Mouse (Mus musculus) neural tube, embryonic 12.5 days (tissue): ENCODE results near the gene Rnaseh2b. TPM values are rescaled to one million over a fixed set of nuclear protein-coding genes. Genes with fewer than 3 reads are reported as not detected.

ENCODE experiments used
- ATAC-seq: fragments of 200-750 bp; cut with Nextera tagmentation; 2 replicates; pipeline ENCODE4 v1.8.0; 2017; ENCODE audit warnings: low read depth, mild to moderate bottlenecking, moderate TSS enrichment, moderate library complexity; ENCODE audit not compliant: low FRiP score
- H3K27ac ChIP-seq: fragments of 300-500 bp; sonication (generic); 2 replicates; pipeline ENCODE4 v1.5.1; 2016
- H3K27me3 ChIP-seq: fragments of 300-500 bp; sonication (generic); replicated peaks from 2 replicates; pipeline ENCODE4 v1.6.1; 2016; ENCODE audit warnings: mild to moderate bottlenecking
- H3K36me3 ChIP-seq: fragments of 300-500 bp; sonication (generic); 2 replicates; pipeline ENCODE4 v1.6.1; 2016; ENCODE audit warnings: mild to moderate bottlenecking
- H3K4me1 ChIP-seq: fragments of 300-500 bp; sonication (generic); 2 replicates; pipeline ENCODE4 v1.6.1; 2016
- H3K4me2 ChIP-seq: fragments of 300-500 bp; sonication (generic); replicated peaks from 2 replicates; pipeline ENCODE4 v1.6.1; 2016; ENCODE audit warnings: mild to moderate bottlenecking
- H3K4me3 ChIP-seq: fragments of 300-500 bp; sonication (generic); 2 replicates; pipeline ENCODE4 v1.5.1; 2016
- H3K9ac ChIP-seq: fragments of 300-500 bp; sonication (generic); 2 replicates; pipeline ENCODE4 v1.6.1; 2016; ENCODE audit warnings: mild to moderate bottlenecking
- H3K9me3 ChIP-seq: fragments of 300-500 bp; sonication (generic); 2 replicates; pipeline ENCODE4 v1.6.1; 2016; ENCODE audit warnings: mild to moderate bottlenecking
- whole genome bisulfite sequencing: fragments of 180-500 bp; shearing (Covaris S2); methylation state at CpG from one replicate; pipeline ENCODE4 v1.1.7; 2016; 5-methylcytosine and 5-hydroxymethylcytosine counted together
- polyA plus RNA-seq: library from polyadenylated mRNA; unstranded; fragments of >200 nt; fragmentation: Nextera tagmentation; extraction: Ambion mirVana; gene quantifications from 2 replicates; pipeline ENCODE4 v1.2.1, GENCODE M21; 2016

The Rnaseh2b gene
- polyA plus RNA-seq, 1 experiment from 2014 or later: 49.1 TPM

DNA sequence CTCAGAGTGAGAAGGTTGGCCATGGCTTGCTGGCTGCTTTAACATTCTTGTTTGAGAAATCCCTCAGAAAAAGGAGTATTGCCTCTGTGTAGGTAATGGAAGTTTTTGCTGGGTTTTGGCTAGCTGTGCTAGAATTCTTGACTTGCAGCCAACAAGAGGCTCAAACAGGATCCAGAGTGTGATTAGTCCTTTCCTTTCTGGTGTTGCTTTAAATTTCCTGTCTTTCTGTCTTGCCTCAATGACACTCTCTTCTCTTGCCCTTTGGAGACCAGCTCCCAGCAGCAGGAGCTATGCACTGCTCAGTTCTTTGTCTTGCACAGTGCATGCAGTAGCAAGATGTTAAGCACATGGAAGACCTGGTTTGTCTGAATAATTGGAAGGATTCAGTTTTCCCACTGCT, 83.3 kb downstream of the Rnaseh2b start:
- no peaks in the 10 kb centered on the region for H3K4me1 ChIP-seq
- peaks cover 3% of the 10 kb centered on the region; the same call in 1 of the 2 replicates for H3K36me3 ChIP-seq
- no peak for ATAC-seq
- H3K27me3 ChIP-seq: no peaks in the 10 kb centered on the region
- no peak overlapping the region for H3K4me2 ChIP-seq
- no peak overlapping the region for H3K27ac ChIP-seq
- H3K4me3 ChIP-seq: no peak overlapping the region
- no peak overlapping the region for H3K9ac ChIP-seq
- no peaks in the 10 kb centered on the region for H3K9me3 ChIP-seq

DNA sequence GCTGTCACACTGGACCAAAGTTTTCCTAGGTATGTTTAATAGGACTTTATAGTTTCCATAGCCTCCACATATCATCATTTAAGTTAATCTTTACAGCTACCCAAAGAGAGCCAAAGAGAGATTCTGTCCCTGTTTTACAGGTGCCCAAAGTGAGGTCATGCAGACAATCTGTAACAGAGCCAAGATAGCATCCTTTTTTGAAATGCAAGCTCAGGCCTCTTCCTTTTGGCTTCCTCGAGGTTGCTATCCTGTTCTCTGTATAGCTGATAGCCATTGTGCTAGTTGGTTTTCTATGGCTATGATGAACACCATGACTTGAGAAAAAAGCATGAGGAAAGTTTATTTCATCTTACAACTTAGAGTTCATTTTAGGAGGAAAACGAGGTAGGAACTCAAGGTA, 83.7 kb downstream of the Rnaseh2b start:
- Histone ChIP-seq H3K27me3 (no peaks in the 10 kb centered on the region), H3K9me3 (no peaks in the 10 kb centered on the region), H3K4me2 (no peak overlapping the region), H3K4me3 (no peak overlapping the region), H3K4me1 (no peaks in the 10 kb centered on the region), H3K27ac (no peak overlapping the region), H3K36me3 (peaks cover 3% of the 10 kb centered on the region; the same call in 1 of the 2 replicates), H3K9ac (no peak overlapping the region)
- no peak for ATAC-seq
- 93% methylated on average over 2 of the region's 2 CpGs for WGBS

DNA sequence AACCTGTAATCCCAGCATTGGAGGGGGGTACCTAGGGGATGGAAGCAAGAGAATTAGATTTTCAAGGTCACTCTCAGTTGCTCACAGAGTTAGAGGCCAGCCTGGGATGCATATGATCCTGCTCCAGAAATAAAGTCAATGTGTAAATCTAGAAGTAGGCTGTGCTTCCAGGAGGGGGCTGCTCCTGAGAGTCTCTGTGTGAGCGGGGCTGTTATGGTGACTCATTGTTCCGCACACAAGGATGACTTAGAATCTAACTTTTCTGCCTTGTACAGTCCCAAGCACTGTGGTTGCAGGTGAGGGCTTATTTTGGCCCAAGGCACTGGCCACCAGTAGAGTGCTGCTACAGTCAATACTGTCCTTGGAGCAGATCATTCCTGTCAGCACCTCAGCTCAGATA, 87.0 kb downstream of the Rnaseh2b start:
- Histone ChIP-seq H3K4me1 (no peaks in the 10 kb centered on the region), H3K27me3 (no peaks in the 10 kb centered on the region), H3K27ac (no peak overlapping the region), H3K9ac (no peak overlapping the region), H3K4me2 (no peak overlapping the region), H3K9me3 (no peaks in the 10 kb centered on the region), H3K4me3 (no peak overlapping the region), H3K36me3 (peaks cover 3% of the 10 kb centered on the region; the same call in 1 of the 2 replicates)
- WGBS: 98% methylated on average over 2 of the region's 2 CpGs
- ATAC-seq: no peak

DNA sequence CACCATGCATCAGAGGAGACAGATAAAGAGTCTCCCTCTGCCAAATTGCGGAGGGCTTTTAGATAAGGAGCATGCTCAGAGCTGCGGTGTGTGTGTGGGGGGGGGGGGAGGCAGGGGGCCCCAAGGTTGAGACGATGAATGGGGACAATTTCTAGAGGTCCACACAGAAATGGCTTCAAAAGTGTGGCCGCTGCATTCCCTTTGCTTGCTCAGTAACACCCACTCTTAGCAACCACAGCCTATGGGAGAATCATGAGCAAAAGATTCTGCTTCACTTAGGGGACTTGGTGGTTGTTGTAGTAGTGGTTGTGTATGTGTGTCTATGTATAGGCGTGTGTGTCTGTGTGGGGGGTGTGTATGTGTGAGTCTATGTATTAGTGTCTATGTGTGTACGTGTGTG, 88.2 kb downstream of the Rnaseh2b start:
- no peak overlapping the region for H3K9ac ChIP-seq
- no peak overlapping the region for H3K27ac ChIP-seq
- H3K36me3 ChIP-seq: peaks cover 3% of the 10 kb centered on the region; the same call in 1 of the 2 replicates
- WGBS: 79% methylated on average over 5 of the region's 6 CpGs
- H3K4me2 ChIP-seq: no peak overlapping the region
- ATAC-seq: no peak
- H3K27me3 ChIP-seq: no peaks in the 10 kb centered on the region
- no peaks in the 10 kb centered on the region for H3K4me1 ChIP-seq
- no peak overlapping the region for H3K4me3 ChIP-seq
- H3K9me3 ChIP-seq: no peaks in the 10 kb centered on the region

DNA sequence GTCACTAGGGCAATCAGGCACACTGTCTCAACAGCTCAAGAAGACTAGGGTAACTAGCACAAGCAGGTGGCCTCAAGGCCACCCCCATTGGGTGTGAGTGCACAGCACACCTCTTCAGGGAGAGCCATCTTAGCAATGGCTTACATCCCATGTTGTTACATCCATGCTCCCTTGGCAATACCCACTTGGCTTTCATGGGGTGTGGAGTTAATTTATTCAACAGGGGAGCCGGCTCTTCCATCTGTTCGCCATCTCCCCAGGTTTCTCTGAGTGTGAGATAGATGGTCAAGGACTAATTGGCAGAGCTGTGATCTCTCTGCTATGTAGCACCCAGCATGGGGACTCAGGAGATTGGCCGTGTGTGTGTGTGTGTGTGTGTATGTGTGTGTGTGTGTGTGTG, 90.7 kb downstream of the Rnaseh2b start:
- H3K36me3 ChIP-seq: no peaks in the 10 kb centered on the region
- H3K9me3 ChIP-seq: no peaks in the 10 kb centered on the region
- H3K4me1 ChIP-seq: no peaks in the 10 kb centered on the region
- no peak overlapping the region for H3K4me2 ChIP-seq
- H3K27ac ChIP-seq: no peak overlapping the region
- H3K27me3 ChIP-seq: no peaks in the 10 kb centered on the region
- H3K4me3 ChIP-seq: no peak overlapping the region
- ATAC-seq: no peak
- no peak overlapping the region for H3K9ac ChIP-seq
- 88% methylated on average over 3 of the region's 3 CpGs for WGBS

DNA sequence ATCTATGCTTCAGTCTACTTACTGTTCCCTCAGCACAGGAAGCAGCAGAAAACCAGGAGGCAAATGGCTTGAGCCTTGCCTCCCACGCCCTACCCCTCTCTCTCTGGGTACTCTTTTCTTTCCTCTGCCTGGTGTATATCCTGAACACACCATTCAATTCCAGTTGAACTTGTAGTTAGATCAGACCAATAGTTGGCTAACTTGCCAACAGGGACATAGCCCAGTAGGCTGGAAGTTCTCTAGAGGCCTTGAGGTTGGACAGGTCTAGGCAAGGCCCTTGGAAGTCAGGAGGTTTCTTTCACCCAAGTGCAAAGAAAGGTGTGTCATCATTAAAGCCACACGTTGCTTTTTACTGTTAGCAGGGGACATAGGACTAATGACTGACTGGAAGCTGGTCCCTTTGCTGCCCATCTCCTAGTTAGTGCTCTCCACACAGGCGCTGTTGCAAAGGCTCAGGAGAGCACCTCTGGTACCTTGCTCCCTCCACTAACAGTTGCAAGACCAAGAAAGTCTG, 91.5 kb downstream of the Rnaseh2b start:
- Histone ChIP-seq H3K27ac (no peak overlapping the region), H3K9me3 (no peaks in the 10 kb centered on the region), H3K4me2 (no peak overlapping the region), H3K27me3 (no peaks in the 10 kb centered on the region), H3K4me1 (no peaks in the 10 kb centered on the region), H3K9ac (no peak overlapping the region), H3K36me3 (no peaks in the 10 kb centered on the region), H3K4me3 (no peak overlapping the region)
- ATAC-seq: no peak
- 81% methylated on average over 3 of the region's 3 CpGs for WGBS

DNA sequence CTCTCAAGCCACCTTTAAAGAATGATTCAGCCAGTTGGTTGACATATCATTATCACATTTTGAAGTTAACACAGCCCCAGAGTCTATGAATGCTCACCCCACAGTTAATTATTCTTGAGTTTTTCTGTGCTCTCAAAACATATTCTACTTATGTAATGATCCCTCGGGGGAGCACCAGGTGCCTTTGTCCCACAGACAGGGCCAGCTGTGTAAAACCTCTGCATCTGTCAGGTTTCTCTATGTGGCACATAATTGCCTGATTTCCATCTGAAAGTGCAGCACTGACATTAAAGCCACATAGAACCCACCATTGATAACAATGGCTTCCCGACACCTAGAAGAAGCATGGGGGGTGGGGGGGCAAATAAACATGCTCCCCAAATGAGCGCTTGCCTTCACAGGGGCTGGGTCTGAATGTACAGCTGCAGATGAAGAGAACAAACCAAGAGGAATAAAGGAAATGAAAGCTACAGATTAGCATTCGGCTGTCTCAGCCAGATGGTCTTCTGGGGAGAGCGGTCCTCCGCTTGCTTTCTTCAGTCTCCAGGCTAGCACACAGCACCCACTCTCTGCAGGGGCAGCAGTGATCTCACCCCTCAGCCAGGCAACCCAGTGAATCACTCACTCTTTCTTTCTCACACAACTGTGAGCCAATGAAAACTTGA, 96.8 kb downstream of the Rnaseh2b start:
- Histone ChIP-seq H3K9ac (peak overlapping the region; percentile 29; the same call in 1 of the 2 replicates), H3K9me3 (no peaks in the 10 kb centered on the region), H3K4me1 (peaks cover 11% of the 10 kb centered on the region), H3K4me2 (peak overlapping the region; percentile 28), H3K27ac (no peak overlapping the region), H3K27me3 (no peaks in the 10 kb centered on the region), H3K36me3 (no peaks in the 10 kb centered on the region), H3K4me3 (no peak overlapping the region)
- ATAC-seq: peak; percentile 44; the same call in 1 of the 2 replicates
- WGBS: 54% methylated on average over 6 of the region's 6 CpGs

DNA sequence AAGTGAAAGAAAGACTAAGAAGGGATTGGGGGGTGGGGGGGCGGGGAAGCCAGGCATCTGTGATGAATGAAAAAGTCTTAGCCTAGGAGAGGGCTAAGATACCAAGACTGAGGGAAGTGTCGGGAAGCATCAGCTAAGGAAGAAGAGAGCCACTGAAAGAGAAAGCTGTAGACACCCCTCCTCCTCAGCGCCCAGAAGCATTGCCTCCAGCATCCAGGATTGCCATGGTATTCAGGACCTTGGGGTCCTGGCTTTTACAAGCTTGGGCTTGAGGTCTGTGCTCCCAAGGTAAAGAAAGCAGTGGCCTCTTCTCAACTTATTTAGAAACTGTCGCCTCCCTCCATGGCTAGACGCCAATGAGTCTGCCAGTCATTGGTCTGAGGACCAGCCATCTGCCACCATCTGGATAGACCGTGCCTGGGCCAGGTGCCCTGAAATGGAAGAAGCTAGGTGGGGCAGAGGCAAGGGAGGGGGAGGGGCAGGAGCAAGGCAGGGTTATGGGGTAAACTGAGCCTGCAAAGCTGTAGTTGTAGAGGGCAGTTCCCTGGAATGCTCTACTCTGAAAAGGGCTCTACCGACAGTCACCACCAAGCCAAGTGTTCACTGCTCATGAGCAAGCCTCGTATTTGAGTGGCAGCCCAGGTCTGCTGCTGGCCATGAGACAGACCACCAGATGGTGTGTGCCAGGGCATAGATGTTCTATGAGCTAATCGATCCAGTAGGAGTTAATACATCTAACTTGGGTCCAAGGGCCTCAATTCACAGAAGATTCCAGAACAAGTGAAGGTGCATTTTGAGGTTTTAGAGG, 97.5 kb downstream of the Rnaseh2b start:
- Histone ChIP-seq H3K27me3 (no peaks in the 10 kb centered on the region), H3K4me1 (peaks cover 11% of the 10 kb centered on the region), H3K36me3 (no peaks in the 10 kb centered on the region), H3K4me3 (no peak overlapping the region), H3K4me2 (peak overlapping the region; percentile 28), H3K27ac (no peak overlapping the region), H3K9ac (no peak overlapping the region), H3K9me3 (no peaks in the 10 kb centered on the region)
- 81% methylated on average over 9 of the region's 9 CpGs for WGBS
- no peak for ATAC-seq

DNA sequence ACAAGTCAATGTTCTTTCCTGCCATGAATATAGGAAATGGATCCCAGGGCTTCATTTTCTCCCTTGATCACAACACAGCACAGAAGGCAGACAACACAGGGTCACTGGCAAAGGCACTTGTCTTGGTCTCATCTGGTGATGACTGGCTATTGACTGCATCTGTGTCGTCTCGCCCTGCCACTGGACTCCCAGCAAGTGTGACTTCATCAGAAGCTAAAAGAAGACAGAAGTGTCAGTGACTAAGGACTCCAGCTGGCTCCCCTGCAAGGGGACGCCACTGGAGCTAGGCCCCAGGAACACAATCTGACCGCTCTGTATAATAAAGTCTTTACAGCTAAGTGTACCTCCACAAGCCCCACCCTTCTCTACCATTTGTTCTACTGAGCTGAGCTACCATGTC, 100.4 kb downstream of the Rnaseh2b start:
- ATAC-seq: no peak
- Histone ChIP-seq H3K9ac (no peak overlapping the region), H3K27ac (no peak overlapping the region), H3K27me3 (no peaks in the 10 kb centered on the region), H3K4me3 (no peak overlapping the region), H3K9me3 (no peaks in the 10 kb centered on the region), H3K4me1 (peaks cover 11% of the 10 kb centered on the region), H3K4me2 (no peak overlapping the region), H3K36me3 (no peaks in the 10 kb centered on the region)
- WGBS: 60% methylated on average over 4 of the region's 4 CpGs

DNA sequence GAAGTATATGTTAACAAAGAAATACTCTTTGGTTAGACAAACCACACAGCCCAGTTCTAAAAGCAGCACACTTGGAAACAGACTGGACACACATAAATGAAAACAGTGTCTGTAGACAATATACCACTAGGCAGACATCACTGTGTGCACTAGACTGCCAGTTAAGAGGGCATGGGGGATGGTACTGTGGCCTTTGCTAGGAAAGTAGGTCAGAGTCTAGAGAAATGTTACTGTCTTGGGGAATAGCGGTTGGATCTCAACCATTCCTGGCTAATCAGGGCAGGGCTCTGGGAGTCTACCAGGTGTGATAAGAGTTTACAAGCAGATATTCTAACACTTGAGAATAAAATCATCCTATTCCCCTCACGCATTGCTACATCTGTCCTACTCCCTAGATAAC, 103.0 kb downstream of the Rnaseh2b start:
- H3K36me3 ChIP-seq: no peaks in the 10 kb centered on the region
- WGBS: 93% methylated on average over 2 of the region's 2 CpGs
- H3K4me2 ChIP-seq: no peak overlapping the region
- H3K27me3 ChIP-seq: no peaks in the 10 kb centered on the region
- H3K4me3 ChIP-seq: no peak overlapping the region
- no peak for ATAC-seq
- no peak overlapping the region for H3K9ac ChIP-seq
- no peaks in the 10 kb centered on the region for H3K9me3 ChIP-seq
- no peaks in the 10 kb centered on the region for H3K4me1 ChIP-seq
- H3K27ac ChIP-seq: no peak overlapping the region

DNA sequence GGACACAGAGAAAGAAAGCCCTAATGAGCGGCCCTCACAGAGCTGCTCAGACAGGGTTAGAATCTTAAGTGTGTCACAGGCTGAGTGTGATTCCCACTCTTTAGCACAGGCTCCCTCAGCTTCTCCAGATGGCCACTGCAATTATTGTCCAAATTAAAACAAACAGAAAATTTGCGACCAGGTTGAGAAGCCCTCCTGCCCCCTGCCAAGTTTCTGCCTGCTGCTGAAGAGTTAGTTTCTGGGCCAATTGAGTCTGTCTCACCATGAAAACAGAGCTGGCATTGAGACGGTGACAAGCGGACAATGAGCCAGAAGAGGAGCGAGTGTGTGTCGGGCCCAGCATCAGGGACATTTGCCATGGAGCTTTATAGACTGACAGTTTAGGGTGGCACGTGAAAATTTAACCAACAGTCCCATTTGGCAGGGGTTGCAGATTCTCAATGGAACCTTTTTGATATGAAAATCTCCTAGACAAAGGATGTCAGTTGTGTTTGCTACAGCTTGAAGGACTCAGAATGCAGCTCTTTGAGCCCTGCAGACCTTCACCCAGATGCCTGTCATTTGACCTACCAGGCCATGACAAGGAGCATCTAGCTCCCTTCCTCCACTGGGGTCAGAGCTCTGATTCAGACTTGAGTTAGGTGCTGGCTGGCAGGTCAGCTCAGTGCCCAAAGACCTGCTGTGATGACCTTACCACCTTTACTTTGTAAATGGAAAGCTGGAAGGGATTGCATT, 123.8 kb downstream of the Rnaseh2b start:
- no peak overlapping the region for H3K27ac ChIP-seq
- no peak overlapping the region for H3K4me3 ChIP-seq
- peak; percentile 85 for ATAC-seq
- no peaks in the 10 kb centered on the region for H3K36me3 ChIP-seq
- H3K4me1 ChIP-seq: peaks cover 21% of the 10 kb centered on the region; the same call in 1 of the 2 replicates
- H3K4me2 ChIP-seq: peak overlapping the region; percentile 10; the same call in 1 of the 2 replicates
- no peaks in the 10 kb centered on the region for H3K27me3 ChIP-seq
- H3K9ac ChIP-seq: no peak overlapping the region
- no peaks in the 10 kb centered on the region for H3K9me3 ChIP-seq
- WGBS: 22% methylated on average over 7 of the region's 7 CpGs

DNA sequence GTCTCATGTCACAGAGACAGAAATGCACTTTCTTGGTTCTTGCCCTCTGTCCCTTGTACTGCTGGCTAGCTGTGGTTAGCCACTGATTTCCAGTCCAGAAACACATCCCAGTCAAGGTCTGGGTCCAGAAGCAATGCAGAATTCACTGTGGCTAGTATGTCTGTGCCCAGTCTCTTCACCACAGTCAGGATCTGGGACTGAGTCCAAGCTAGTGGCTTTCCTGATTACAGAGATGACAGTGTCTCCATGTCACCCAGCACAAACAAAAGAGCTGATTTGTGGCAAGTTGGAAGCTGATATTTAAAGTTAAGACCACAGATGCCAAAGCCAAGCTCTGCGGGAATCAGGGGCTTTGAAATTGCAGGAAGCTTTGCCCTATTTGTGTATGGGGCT, 124.3 kb downstream of the Rnaseh2b start:
- H3K27ac ChIP-seq: no peak overlapping the region
- H3K27me3 ChIP-seq: no peaks in the 10 kb centered on the region
- H3K4me2 ChIP-seq: no peak overlapping the region
- H3K4me3 ChIP-seq: no peak overlapping the region
- H3K9ac ChIP-seq: no peak overlapping the region
- ATAC-seq: peak; percentile 46
- no peaks in the 10 kb centered on the region for H3K36me3 ChIP-seq
- H3K9me3 ChIP-seq: no peaks in the 10 kb centered on the region
- WGBS: 43% methylated on average over 1 of the region's 1 CpGs
- H3K4me1 ChIP-seq: peaks cover 21% of the 10 kb centered on the region; the same call in 1 of the 2 replicates
